Mouse (Mus musculus): ENCODE results near the gene Ssh3. TPM values are rescaled to one million over a fixed set of nuclear protein-coding genes. Genes with fewer than 3 reads are reported as not detected.

The Ssh3 gene
- polyA plus RNA-seq, 1 experiment: 0.24 TPM

GRCm38 (mm10) chr19:4304251-4304821, 35.4 kb upstream of the Ssh3 start:
- peak overlapping the region; percentile 92 for H3K4me3 ChIP-seq (replicated peaks)
- peaks cover 10% of the 10 kb centered on the region for H3K27me3 ChIP-seq (ENCODE audit: control insufficient read depth)
- H3K9me3 ChIP-seq (ENCODE audit: control insufficient read depth, low read length): no peaks in the 10 kb centered on the region
- no peak for TF ChIP-seq GATA1 (IDR thresholded peaks at IDR 0.05; ENCODE audit: low read length)
- TF ChIP-seq TAL1 (IDR thresholded peaks at IDR 0.05; ENCODE audit: low read length): no peak
- peaks cover 67% of the 10 kb centered on the region for H3K4me1 ChIP-seq (ENCODE audit: control insufficient read depth)
- peaks cover 27% of the 10 kb centered on the region for H3K36me3 ChIP-seq (ENCODE audit: control insufficient read depth)

GRCm38 (mm10) chr19:4303640-4303995, 34.6 kb upstream of the Ssh3 start:
- H3K36me3 ChIP-seq (ENCODE audit: control insufficient read depth): peaks cover 33% of the 10 kb centered on the region
- H3K4me1 ChIP-seq (ENCODE audit: control insufficient read depth): peaks cover 73% of the 10 kb centered on the region
- H3K9me3 ChIP-seq (ENCODE audit: control insufficient read depth, low read length): no peaks in the 10 kb centered on the region
- TF ChIP-seq GATA1 (IDR thresholded peaks at IDR 0.05; ENCODE audit: low read length) (no peak), TAL1 (IDR thresholded peaks at IDR 0.05; ENCODE audit: low read length) (no peak)
- H3K27me3 ChIP-seq (ENCODE audit: control insufficient read depth): peaks cover 10% of the 10 kb centered on the region
- H3K4me3 ChIP-seq (replicated peaks): peak overlapping the region; percentile 24

- Histone ChIP-seq H3K9me3 (ENCODE audit: control insufficient read depth, low read length) (no peaks in the 10 kb centered on the region), H3K4me3 (replicated peaks) (no peak overlapping the region), H3K36me3 (ENCODE audit: control insufficient read depth) (peaks cover 33% of the 10 kb centered on the region), H3K4me1 (ENCODE audit: control insufficient read depth) (peaks cover 73% of the 10 kb centered on the region), H3K27me3 (ENCODE audit: control insufficient read depth) (peaks cover 10% of the 10 kb centered on the region)
- TF ChIP-seq GATA1 (IDR thresholded peaks at IDR 0.05; ENCODE audit: low read length) (no peak), TAL1 (IDR thresholded peaks at IDR 0.05; ENCODE audit: low read length) (no peak)
Observed at GRCm38 (mm10) chr19:4302936-4303639, 34.1 kb upstream of the Ssh3 start.

- H3K36me3 ChIP-seq (ENCODE audit: control insufficient read depth): peaks cover 33% of the 10 kb centered on the region
- TF ChIP-seq GATA1 (IDR thresholded peaks at IDR 0.05; ENCODE audit: low read length) (no peak), TAL1 (IDR thresholded peaks at IDR 0.05; ENCODE audit: low read length) (no peak)
- no peaks in the 10 kb centered on the region for H3K9me3 ChIP-seq (ENCODE audit: control insufficient read depth, low read length)
- no peak overlapping the region for H3K4me3 ChIP-seq (replicated peaks)
- H3K4me1 ChIP-seq (ENCODE audit: control insufficient read depth): peaks cover 74% of the 10 kb centered on the region
- H3K27me3 ChIP-seq (ENCODE audit: control insufficient read depth): peaks cover 4% of the 10 kb centered on the region; the same call in 1 of the 2 replicates
Observed at GRCm38 (mm10) chr19:4301735-4302651, 33.0 kb upstream of the Ssh3 start.

GRCm38 (mm10) chr19:4300852-4301734, 32.1 kb upstream of the Ssh3 start:
- Histone ChIP-seq H3K4me3 (replicated peaks) (no peak overlapping the region), H3K4me1 (ENCODE audit: control insufficient read depth) (peaks cover 68% of the 10 kb centered on the region), H3K9me3 (ENCODE audit: control insufficient read depth, low read length) (no peaks in the 10 kb centered on the region), H3K27me3 (ENCODE audit: control insufficient read depth) (no peaks in the 10 kb centered on the region), H3K36me3 (ENCODE audit: control insufficient read depth) (peaks cover 40% of the 10 kb centered on the region)
- TF ChIP-seq GATA1 (IDR thresholded peaks at IDR 0.05; ENCODE audit: low read length) (no peak), TAL1 (IDR thresholded peaks at IDR 0.05; ENCODE audit: low read length) (no peak)

- Histone ChIP-seq H3K9me3 (ENCODE audit: control insufficient read depth, low read length) (no peaks in the 10 kb centered on the region), H3K27me3 (ENCODE audit: control insufficient read depth) (no peaks in the 10 kb centered on the region), H3K4me1 (ENCODE audit: control insufficient read depth) (peaks cover 66% of the 10 kb centered on the region), H3K4me3 (replicated peaks) (no peak overlapping the region), H3K36me3 (ENCODE audit: control insufficient read depth) (peaks cover 45% of the 10 kb centered on the region)
- TF ChIP-seq TAL1 (IDR thresholded peaks at IDR 0.05; ENCODE audit: low read length) (no peak), GATA1 (IDR thresholded peaks at IDR 0.05; ENCODE audit: low read length) (no peak)
Observed at GRCm38 (mm10) chr19:4300271-4300704, 31.3 kb upstream of the Ssh3 start.

- Histone ChIP-seq H3K36me3 (ENCODE audit: control insufficient read depth) (peaks cover 47% of the 10 kb centered on the region), H3K4me3 (replicated peaks) (no peak overlapping the region), H3K27me3 (ENCODE audit: control insufficient read depth) (no peaks in the 10 kb centered on the region), H3K4me1 (ENCODE audit: control insufficient read depth) (peaks cover 62% of the 10 kb centered on the region), H3K9me3 (ENCODE audit: control insufficient read depth, low read length) (no peaks in the 10 kb centered on the region)
- TF ChIP-seq GATA1 (IDR thresholded peaks at IDR 0.05; ENCODE audit: low read length) (no peak), TAL1 (IDR thresholded peaks at IDR 0.05; ENCODE audit: low read length) (no peak)
Observed at GRCm38 (mm10) chr19:4299574-4300270, 30.7 kb upstream of the Ssh3 start.

GRCm38 (mm10) chr19:4299126-4299525, 30.1 kb upstream of the Ssh3 start:
- peaks cover 61% of the 10 kb centered on the region for H3K4me1 ChIP-seq (ENCODE audit: control insufficient read depth)
- TF ChIP-seq TAL1 (IDR thresholded peaks at IDR 0.05; ENCODE audit: low read length) (no peak), GATA1 (IDR thresholded peaks at IDR 0.05; ENCODE audit: low read length) (no peak)
- no peaks in the 10 kb centered on the region for H3K27me3 ChIP-seq (ENCODE audit: control insufficient read depth)
- peaks cover 49% of the 10 kb centered on the region for H3K36me3 ChIP-seq (ENCODE audit: control insufficient read depth)
- no peak overlapping the region for H3K4me3 ChIP-seq (replicated peaks)
- H3K9me3 ChIP-seq (ENCODE audit: control insufficient read depth, low read length): no peaks in the 10 kb centered on the region
